Mouse (Mus musculus): Measurements from ENCODE around the gene Atl2.

The Atl2 gene

GRCm38 (mm10) chr17:79901207-79901606 lies 5.3 kb upstream of the Atl2 start:
- DNase-seq (ENCODE audit: extremely low read depth, insufficient read length, low spot score): no peak

- peak; percentile 83 for DNase-seq (ENCODE audit: extremely low read depth, insufficient read length, low spot score)
Observed at GRCm38 (mm10) chr17:79898156-79898746, 2.3 kb upstream of the Atl2 start.

DNA sequence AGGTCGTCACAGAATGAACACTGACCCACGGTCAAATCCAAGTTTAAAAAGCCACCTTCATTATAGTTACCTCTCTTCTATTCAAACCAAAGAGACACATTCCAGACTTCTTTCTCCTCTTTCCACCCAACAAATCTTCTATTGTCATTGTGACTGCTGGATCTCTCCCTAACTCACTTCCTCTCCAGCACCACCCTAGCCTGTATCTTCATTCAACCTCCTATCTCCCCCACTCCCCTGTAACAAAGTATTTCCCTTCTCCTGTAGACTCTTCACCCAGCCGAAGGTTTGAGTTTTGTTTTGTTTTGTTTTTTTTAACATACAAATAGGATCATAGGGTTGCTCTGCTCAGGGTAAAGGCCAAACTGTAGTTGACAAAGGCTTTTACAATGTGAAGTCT lies 1.7 kb upstream of the Atl2 start:
- DNase-seq (ENCODE audit: extremely low read depth, insufficient read length, low spot score): no peak

DNA sequence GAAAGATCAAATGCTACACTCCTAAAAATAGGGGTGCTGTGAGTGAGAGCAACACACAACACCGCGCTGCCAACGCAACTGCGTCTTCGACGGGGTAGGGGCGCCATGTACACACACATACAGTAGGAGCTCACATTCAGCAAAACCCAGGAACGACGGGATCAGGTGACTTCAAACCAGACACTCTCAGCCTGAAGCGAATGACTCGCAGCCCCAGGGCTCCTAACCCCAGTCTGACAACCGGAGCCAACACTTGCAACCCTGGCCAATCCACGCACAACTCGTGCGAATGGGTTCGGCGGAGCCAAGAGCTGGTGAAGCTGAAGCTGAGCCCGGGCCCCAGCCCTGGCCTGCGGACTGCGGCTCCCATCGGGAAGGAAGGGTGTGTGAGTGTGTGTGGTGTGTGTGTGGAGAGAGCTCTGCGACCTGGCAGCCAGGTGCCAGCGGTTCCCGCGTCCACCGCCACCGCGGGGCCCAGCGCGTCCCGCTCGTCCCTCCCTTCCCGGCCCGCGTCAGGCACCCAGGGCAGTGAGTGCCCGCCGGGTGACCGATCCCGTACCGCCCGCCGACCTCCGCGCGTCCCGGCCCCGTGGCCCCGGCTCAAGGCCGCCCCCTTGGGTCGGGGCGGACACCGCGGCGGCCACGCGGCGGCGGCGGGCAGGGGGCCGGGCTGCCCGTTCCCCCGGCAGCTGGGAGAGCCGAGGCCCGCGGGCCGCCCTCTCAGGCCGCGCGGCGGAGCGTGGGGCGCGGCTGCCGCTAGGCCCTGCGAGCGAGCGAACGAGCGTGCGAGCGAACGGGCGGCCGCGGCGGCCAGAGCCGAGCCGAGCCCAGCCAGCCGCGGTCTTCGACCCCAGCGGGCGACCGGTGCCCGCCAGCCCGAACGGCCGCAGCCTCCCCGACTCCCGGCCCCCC lies 696 bp downstream of the Atl2 start:
- DNase-seq (ENCODE audit: extremely low read depth, insufficient read length, low spot score): peak; percentile 78

DNA sequence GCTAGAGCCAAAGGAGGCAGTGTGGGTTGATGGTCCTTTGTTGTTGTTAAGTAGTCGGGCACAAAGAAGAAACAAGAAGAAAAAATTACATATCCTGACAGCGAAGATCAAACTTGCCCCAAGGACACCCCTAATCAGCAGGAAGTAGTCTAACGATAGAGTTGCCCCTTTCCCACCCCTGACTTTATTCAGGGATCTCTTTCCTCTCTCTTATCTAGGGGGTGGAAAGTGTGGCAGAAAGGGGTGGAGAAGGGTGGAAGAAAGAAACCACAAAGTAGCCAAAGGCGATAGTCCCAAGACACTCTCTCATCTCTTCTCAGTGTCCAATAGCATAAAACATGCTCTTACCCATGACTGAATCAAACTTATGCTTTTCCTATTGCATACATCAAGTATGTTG lies 1.9 kb downstream of the Atl2 start:
- no peak for DNase-seq (ENCODE audit: extremely low read depth, insufficient read length, low spot score)

DNA sequence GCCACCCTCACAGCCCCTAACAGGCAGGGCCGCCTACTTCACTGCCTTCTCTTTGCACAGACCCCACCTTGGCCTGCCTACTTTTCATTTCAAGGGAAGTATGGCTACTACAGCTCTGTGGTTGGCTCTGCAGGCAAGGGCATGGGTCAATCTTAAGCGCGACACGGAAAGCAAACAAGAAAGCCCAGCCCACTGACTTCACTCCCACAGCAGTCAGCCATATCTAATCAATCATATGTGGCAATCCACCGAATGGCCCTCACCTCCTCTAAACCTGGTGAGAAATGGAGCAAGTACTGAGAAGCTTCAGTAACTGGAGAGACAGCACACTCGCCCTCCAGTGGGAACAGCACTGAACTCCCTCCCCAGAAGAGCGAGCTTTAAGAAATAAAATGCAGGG lies 4.0 kb downstream of the Atl2 start:
- DNase-seq (ENCODE audit: extremely low read depth, insufficient read length, low spot score): no peak

DNA sequence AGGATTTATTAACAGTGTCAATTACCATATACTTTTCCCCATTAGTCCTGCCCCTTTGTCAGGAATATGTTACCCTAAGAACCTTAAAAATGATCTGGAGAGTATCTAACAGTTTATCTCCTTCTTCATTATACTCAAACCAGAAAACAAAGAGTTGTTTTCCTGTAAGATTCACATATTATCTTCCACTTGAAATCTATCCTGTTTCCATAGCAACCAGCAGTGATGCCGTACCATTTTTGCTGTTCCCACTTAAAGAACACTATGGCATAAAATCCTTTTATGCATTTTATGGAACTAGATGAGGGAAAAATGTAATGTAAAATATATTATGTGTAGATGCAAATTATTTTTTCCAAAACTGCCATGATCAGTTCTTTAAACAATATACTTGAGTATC lies 8.0 kb downstream of the Atl2 start:
- DNase-seq (ENCODE audit: extremely low read depth, insufficient read length, low spot score): no peak

- DNase-seq (ENCODE audit: extremely low read depth, insufficient read length, low spot score): no peak
Observed at GRCm38 (mm10) chr17:79883198-79883597, 12.7 kb downstream of the Atl2 start.

DNA sequence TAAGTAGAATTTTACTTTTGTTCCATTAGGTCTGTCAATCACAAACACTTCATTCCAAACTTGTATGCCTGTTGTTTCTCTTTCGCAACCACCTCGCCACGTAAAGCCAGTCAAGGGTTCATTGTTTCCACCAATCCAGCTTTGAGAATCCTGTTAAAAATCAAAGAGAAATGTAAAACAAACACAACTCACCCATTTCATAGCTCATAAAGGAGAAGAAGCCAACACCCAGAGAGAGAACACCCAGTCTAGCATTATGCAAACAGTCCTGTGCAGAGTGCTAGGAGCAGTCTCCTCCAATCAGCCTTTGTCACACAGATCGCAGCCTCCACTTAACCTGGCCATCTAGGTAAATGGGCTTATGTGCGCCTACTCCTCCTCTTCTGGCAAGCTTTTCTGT lies 30.9 kb downstream of the Atl2 start:
- DNase-seq (ENCODE audit: extremely low read depth, insufficient read length, low spot score): no peak

DNA sequence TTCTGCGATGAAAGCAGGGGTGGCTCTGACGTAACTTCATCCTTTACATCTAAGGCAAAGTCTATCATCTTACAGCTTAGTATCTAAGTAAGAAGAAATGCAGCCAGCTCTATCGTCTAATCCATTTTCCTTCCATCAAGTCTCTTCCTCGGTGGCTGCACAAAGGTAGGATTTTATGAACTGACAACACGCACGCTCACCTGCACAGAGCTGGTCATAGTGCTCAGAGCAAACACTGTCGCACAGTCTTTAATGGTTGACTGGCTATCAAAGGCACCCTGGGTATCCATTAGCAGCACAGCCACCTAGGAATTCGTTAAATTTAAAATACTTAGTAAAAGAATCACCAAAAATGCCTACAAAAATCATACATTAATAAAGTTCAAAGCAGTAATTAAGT lies 31.4 kb downstream of the Atl2 start:
- no peak for DNase-seq (ENCODE audit: extremely low read depth, insufficient read length, low spot score)

DNA sequence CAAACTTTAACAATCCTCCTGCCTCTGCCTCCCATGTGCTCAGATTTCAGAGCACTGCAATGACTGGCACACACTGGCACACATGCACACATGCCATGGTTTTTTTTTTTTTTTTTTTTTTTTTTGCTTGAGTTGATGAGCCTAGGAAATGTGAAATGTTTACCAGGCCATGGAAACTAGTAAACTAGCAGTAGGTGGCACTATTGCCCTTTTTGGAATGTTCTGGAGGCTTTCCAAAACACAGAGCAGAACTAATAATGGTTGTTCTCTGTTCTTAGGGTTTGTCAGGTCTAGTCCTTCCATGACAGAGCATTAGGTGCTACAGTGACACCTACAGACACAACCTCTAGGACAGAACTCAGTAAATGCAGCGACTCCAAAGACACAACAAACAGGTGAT lies 33.9 kb downstream of the Atl2 start:
- DNase-seq (ENCODE audit: extremely low read depth, insufficient read length, low spot score): no peak

- no peak for DNase-seq (ENCODE audit: extremely low read depth, insufficient read length, low spot score)
Observed at GRCm38 (mm10) chr17:79855533-79855932, 40.4 kb downstream of the Atl2 start.

DNA sequence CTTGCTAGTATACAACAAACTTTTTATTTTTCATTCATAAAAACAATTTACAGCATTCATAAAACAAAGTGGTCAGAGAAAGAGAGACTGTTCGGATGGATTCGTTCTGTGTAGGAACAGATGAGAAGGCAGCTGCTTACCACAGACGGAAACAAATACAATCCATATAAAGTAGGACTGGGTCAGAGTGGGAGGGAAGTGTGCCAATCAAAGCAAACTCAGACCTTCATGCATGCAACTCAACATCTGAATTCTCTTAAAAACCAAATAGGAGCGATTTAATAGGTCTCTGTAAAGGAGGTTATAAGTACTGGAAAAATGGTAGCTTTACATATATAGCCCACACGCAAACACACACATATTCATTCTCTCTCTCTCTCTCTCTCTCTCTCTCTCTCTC lies 47.5 kb downstream of the Atl2 start:
- no peak for DNase-seq (ENCODE audit: extremely low read depth, insufficient read length, low spot score)

- DNase-seq (ENCODE audit: extremely low read depth, insufficient read length, low spot score): no peak
Observed at GRCm38 (mm10) chr17:79846182-79846581, 49.7 kb downstream of the Atl2 start.

DNA sequence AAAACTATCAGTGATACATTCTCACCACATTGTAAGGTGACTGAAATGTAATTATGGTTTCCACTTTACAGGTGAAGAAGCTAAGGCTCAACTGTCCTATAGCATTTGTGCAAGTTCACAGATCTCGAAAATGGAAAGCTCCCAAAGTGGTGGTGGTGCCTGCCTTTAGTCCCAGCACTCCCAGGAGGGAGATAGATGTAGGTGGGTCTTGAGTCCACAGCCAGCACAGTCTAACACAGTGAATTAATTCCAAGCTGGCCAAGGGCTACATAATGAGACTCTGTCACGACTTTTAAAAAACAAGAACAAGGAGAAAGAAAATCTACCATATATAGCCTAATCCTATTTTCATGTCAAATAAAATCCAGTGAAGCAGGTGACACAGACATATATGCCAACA lies 50.2 kb downstream of the Atl2 start:
- no peak for DNase-seq (ENCODE audit: extremely low read depth, insufficient read length, low spot score)

DNA sequence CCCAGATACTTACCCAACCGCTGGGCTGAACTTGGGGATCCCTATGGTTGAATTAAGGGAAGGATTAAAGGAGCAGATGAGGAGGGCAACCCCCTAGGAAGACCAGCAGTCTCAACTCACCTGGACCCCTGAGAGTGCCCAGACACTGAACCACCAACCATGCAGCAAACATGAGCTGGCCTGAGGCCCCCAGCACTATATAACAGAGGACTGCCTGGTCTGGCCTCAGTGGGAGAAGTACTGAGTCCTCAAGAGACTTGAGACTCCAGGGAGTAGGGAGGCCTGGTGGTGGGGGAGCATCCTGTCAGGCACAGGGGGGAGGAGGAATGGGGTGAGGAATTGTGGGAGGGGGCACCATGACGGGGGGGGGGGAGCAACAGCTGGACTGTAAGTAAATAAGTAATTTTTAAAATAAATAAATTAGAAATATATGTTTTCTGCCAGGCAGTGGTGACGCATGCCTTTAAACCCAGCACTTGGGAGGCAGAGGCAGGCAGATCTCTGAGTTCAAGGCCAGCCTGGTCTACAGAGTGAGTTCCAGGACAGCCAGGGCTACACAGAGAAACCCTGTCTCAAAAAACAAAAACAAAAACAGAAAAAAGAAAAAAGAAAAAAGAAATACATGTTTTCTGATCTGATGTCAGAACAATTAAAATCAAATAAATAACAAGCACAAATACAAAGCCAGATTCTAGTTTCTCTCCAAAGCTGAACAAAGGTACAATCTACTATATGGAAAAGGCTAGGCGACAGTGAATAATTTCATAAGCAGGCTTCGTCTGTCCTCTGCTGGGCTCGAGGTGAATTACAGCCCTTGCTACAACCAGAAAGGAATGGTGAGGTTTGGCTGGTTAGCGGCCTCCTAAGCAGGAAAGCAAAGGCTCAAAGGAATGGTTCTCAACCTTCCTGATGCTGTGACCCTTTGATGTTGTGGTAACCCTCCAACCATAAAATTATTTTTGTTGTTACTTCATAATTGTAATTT lies 55.4 kb downstream of the Atl2 start:
- no peak for DNase-seq (ENCODE audit: extremely low read depth, insufficient read length, low spot score)

DNA sequence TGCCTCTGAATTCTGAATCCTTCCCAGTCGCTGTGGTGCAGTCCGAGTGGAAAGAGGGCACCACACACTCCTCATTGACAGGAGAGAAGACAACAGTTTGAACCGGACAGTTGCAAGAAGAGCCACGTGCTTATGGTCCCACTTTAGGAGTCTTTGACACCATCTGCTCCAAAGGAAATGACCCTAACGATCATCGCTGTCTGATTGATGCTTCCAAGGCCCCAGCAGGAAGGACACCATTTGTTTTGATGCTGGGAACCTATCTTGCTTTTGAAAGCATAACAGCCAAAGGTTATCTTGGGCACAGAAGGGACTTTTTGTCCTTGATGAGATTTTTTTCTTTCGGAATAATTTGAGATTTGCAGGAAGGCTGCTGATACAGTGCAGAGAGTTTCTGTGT lies 58.9 kb downstream of the Atl2 start:
- DNase-seq (ENCODE audit: extremely low read depth, insufficient read length, low spot score): no peak

GRCm38 (mm10) chr17:79835714-79836373 lies 60.1 kb downstream of the Atl2 start:
- no peak for DNase-seq (ENCODE audit: extremely low read depth, insufficient read length, low spot score)

GRCm38 (mm10) chr17:79832284-79832683 lies 63.6 kb downstream of the Atl2 start:
- DNase-seq (ENCODE audit: extremely low read depth, insufficient read length, low spot score): no peak

DNA sequence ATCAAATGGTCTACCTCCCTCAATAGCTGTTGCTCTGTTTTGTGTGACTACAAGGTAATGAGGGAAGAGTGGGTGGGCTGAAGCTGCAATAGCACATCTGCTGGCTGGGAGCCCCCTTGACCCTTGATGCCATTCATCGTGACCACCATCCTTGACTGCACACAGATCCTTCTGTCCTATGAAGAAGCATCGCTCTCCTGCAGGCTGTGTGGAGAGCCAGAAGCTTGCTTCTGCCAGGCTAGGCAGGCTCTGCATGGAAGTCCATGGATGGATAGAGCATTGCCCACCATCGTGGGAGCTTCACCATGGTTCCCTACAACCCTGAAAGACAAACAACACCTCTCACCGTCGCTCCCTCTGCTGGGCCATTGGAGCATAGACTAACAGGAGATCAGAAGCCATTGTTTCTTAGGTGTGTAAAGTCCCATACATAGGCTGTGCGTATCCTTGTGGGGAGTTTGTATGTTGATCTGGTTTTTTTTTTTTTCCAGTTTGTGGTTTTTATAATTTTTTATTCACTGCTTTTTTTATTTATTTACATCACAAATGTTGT lies 69.4 kb downstream of the Atl2 start:
- no peak for DNase-seq (ENCODE audit: extremely low read depth, insufficient read length, low spot score)

All from 3134 (cell line).